Mouse (Mus musculus): Measurements from ENCODE around the gene Usp8. TPM values are rescaled to one million over a fixed set of nuclear protein-coding genes. Genes with fewer than 3 reads are reported as not detected.

The Usp8 gene
- polyA plus RNA-seq, 1 experiment from 2014 or later: 158 TPM

- H3K79me2 ChIP-seq (ENCODE audit: inconsistent target): peaks cover 51% of the 10 kb centered on the region
- under 1% methylated on average over 22 of the region's 23 CpGs for WGBS (ENCODE audit: missing documents)
- peak overlapping the region; percentile 65 for H3K4me3 ChIP-seq (ENCODE audit: inconsistent target)
- H3K36me3 ChIP-seq (ENCODE audit: inconsistent target): no peaks in the 10 kb centered on the region
- H3K27ac ChIP-seq: peak overlapping the region; percentile 63
These were observed 281 bp downstream of the Usp8 start for GRCm38 (mm10) chr2:126707438-126707779.

- 0% methylated on average over 2 of the region's 4 CpGs for WGBS (ENCODE audit: missing documents)
- 0 out of 2 replicates have a peak overlapping the region, but pooled peaks have one; percentile 63 for H3K27ac ChIP-seq
- H3K36me3 ChIP-seq (ENCODE audit: inconsistent target): no peaks in the 10 kb centered on the region
- H3K4me3 ChIP-seq (ENCODE audit: inconsistent target): peak overlapping the region; percentile 65
- peaks cover 59% of the 10 kb centered on the region for H3K79me2 ChIP-seq (ENCODE audit: inconsistent target)
These were observed 1.2 kb downstream of the Usp8 start for GRCm38 (mm10) chr2:126708361-126708760.

- peak overlapping the region; percentile 58 for H3K27ac ChIP-seq
- 95% methylated on average over 5 of the region's 5 CpGs for WGBS (ENCODE audit: missing documents)
- H3K36me3 ChIP-seq (ENCODE audit: inconsistent target): 0 out of 2 replicates have a peak, but pooled peaks cover 4% of the 10 kb centered on the region
- peaks cover 98% of the 10 kb centered on the region for H3K79me2 ChIP-seq (ENCODE audit: inconsistent target)
- no peak overlapping the region for H3K4me3 ChIP-seq (ENCODE audit: inconsistent target)
These were observed 5.4 kb downstream of the Usp8 start for GRCm38 (mm10) chr2:126712526-126712925.

- Histone ChIP-seq H3K36me3 (ENCODE audit: inconsistent target) (peaks cover 6% of the 10 kb centered on the region; the same call in 1 of the 2 replicates), H3K27ac (peak overlapping the region; percentile 58), H3K4me3 (ENCODE audit: inconsistent target) (no peak overlapping the region), H3K79me2 (ENCODE audit: inconsistent target) (peaks cover 98% of the 10 kb centered on the region)
These were observed 5.8 kb downstream of the Usp8 start for GRCm38 (mm10) chr2:126712950-126713349.

- WGBS (ENCODE audit: missing documents): 100% methylated on average over 1 of the region's 4 CpGs
- no peak overlapping the region for H3K27ac ChIP-seq
- H3K79me2 ChIP-seq (ENCODE audit: inconsistent target): no peaks in the 10 kb centered on the region; the same call in 1 of the 2 replicates
- H3K36me3 ChIP-seq (ENCODE audit: inconsistent target): peaks cover 84% of the 10 kb centered on the region
- H3K4me3 ChIP-seq (ENCODE audit: inconsistent target): no peak overlapping the region
These were observed 22.1 kb downstream of the Usp8 start for GRCm38 (mm10) chr2:126729207-126729606.

- peaks cover 93% of the 10 kb centered on the region for H3K36me3 ChIP-seq (ENCODE audit: inconsistent target)
These were observed 23.4 kb downstream of the Usp8 start for GRCm38 (mm10) chr2:126730502-126730901.

GRCm38 (mm10) chr2:126735339-126736073 is 28.4 kb downstream of the Usp8 start:
- H3K79me2 ChIP-seq (ENCODE audit: inconsistent target): no peaks in the 10 kb centered on the region
- WGBS (ENCODE audit: missing documents): 86% methylated on average over 6 of the region's 6 CpGs
- H3K27ac ChIP-seq: no peak overlapping the region
- no peak overlapping the region for H3K4me3 ChIP-seq (ENCODE audit: inconsistent target)
- peaks cover 90% of the 10 kb centered on the region for H3K36me3 ChIP-seq (ENCODE audit: inconsistent target)

More at GRCm38 (mm10) chr2:126730502-126730901, 23.4 kb downstream of the Usp8 start:
- Histone ChIP-seq H3K79me2 (ENCODE audit: inconsistent target) (no peaks in the 10 kb centered on the region; the same call in 1 of the 2 replicates), H3K4me3 (ENCODE audit: inconsistent target) (no peak overlapping the region), H3K27ac (no peak overlapping the region)
- WGBS (ENCODE audit: missing documents): 90% methylated on average over 2 of the region's 2 CpGs

- no peak overlapping the region for H3K27ac ChIP-seq
- peaks cover 13% of the 10 kb centered on the region; the same call in 1 of the 2 replicates for H3K79me2 ChIP-seq (ENCODE audit: inconsistent target)
- H3K36me3 ChIP-seq (ENCODE audit: inconsistent target): peaks cover 88% of the 10 kb centered on the region
- WGBS (ENCODE audit: missing documents): 90% methylated on average over 2 of the region's 2 CpGs
- no peak overlapping the region for H3K4me3 ChIP-seq (ENCODE audit: inconsistent target)
These were observed 33.2 kb downstream of the Usp8 start for GRCm38 (mm10) chr2:126740314-126740713.

GRCm38 (mm10) chr2:126743389-126743788 is 36.3 kb downstream of the Usp8 start:
- Histone ChIP-seq H3K79me2 (ENCODE audit: inconsistent target) (peaks cover 13% of the 10 kb centered on the region; the same call in 1 of the 2 replicates), H3K4me3 (ENCODE audit: inconsistent target) (no peak overlapping the region), H3K27ac (no peak overlapping the region), H3K36me3 (ENCODE audit: inconsistent target) (peaks cover 92% of the 10 kb centered on the region)
- 94% methylated on average over 5 of the region's 5 CpGs for WGBS (ENCODE audit: missing documents)

- Histone ChIP-seq H3K79me2 (ENCODE audit: inconsistent target) (no peaks in the 10 kb centered on the region), H3K36me3 (ENCODE audit: inconsistent target) (peaks cover 94% of the 10 kb centered on the region), H3K4me3 (ENCODE audit: inconsistent target) (no peak overlapping the region), H3K27ac (no peak overlapping the region)
- 98% methylated on average over 6 of the region's 6 CpGs for WGBS (ENCODE audit: missing documents)
These were observed 48.5 kb downstream of the Usp8 start for GRCm38 (mm10) chr2:126755664-126756063.

GRCm38 (mm10) chr2:126759351-126759750 is 52.2 kb downstream of the Usp8 start:
- no peak overlapping the region for H3K4me3 ChIP-seq (ENCODE audit: inconsistent target)
- H3K36me3 ChIP-seq (ENCODE audit: inconsistent target): peaks cover 86% of the 10 kb centered on the region
- no peaks in the 10 kb centered on the region for H3K79me2 ChIP-seq (ENCODE audit: inconsistent target)
- H3K27ac ChIP-seq: no peak overlapping the region
- 88% methylated on average over 7 of the region's 7 CpGs for whole genome bisulfite sequencing (ENCODE audit: missing documents)

- WGBS (ENCODE audit: missing documents): 60% methylated on average over 11 of the region's 11 CpGs
These were observed 58.9 kb downstream of the Usp8 start for GRCm38 (mm10) chr2:126765867-126766582.

GRCm38 (mm10) chr2:126767599-126767998 is 60.5 kb downstream of the Usp8 start:
- WGBS (ENCODE audit: missing documents): 97% methylated on average over 3 of the region's 3 CpGs
- no peak overlapping the region for H3K27ac ChIP-seq
- H3K36me3 ChIP-seq (ENCODE audit: inconsistent target): peaks cover 4% of the 10 kb centered on the region; the same call in 1 of the 2 replicates
- no peaks in the 10 kb centered on the region for H3K79me2 ChIP-seq (ENCODE audit: inconsistent target)
- no peak overlapping the region for H3K4me3 ChIP-seq (ENCODE audit: inconsistent target)

More at GRCm38 (mm10) chr2:126765867-126766582, 58.9 kb downstream of the Usp8 start:
- H3K36me3 ChIP-seq (ENCODE audit: inconsistent target): peaks cover 19% of the 10 kb centered on the region
- H3K27ac ChIP-seq: no peak overlapping the region
- no peak overlapping the region for H3K4me3 ChIP-seq (ENCODE audit: inconsistent target)
- H3K79me2 ChIP-seq (ENCODE audit: inconsistent target): no peaks in the 10 kb centered on the region

- no peak overlapping the region for H3K4me3 ChIP-seq (ENCODE audit: inconsistent target)
- no peaks in the 10 kb centered on the region for H3K79me2 ChIP-seq (ENCODE audit: inconsistent target)
- no peak overlapping the region for H3K27ac ChIP-seq
- WGBS (ENCODE audit: missing documents): 91% methylated on average over 4 of the region's 4 CpGs
- no peaks in the 10 kb centered on the region for H3K36me3 ChIP-seq (ENCODE audit: inconsistent target)
These were observed 61.1 kb downstream of the Usp8 start for GRCm38 (mm10) chr2:126768194-126768593.

All from macrophage (primary cell).